ENCODE assay signal across 8 mouse cellular contexts in the genomic region with DNA sequence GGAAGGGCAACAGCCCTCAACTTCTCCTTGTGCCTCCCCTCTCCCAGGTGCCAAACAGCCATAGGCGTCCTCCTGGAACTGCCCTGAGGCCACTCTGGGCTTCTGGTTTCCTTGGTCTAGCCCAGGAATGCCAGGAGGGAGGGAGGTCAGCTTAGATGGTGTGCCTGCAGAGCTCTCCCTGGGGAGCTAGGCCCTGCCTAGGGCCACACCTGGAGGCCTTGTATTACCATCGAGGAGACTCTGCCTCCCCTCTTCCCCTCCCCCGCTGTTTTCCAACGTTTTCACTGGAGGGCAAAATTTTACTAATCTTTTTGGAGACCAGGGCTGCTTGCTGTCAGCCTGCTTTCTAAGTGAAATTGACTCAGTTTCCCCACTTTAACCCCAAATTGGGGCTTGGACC. TPM values are rescaled to one million over a fixed set of nuclear protein-coding genes. Genes with fewer than 3 reads are reported as not detected.
DNase-seq lines count a peak whose midpoint lies in the region; ATAC-seq and TF ChIP-seq lines count a peak whose summit lies in the region.

No protein-coding gene starts in this region.

- 28% methylated on average over 4 of the region's 4 CpGs for WGBS in embryonic facial prominence, embryonic 15.5 days
- 30% methylated on average over 4 of the region's 4 CpGs for WGBS in hindbrain, embryonic 13.5 days
- 28% methylated on average over 4 of the region's 4 CpGs for WGBS in midbrain, embryonic 13.5 days

- peak overlapping the region; percentile 47; the same call in 1 of the 2 replicates for H3K4me3 ChIP-seq in layer of hippocampus, adult 2 months
- H3K4me3 ChIP-seq in embryonic facial prominence, embryonic 15.5 days (replicated peaks), result peak overlapping the region; percentile 46
- peak overlapping the region; percentile 37 for H3K4me3 ChIP-seq in hindbrain, embryonic 13.5 days
- H3K4me3 ChIP-seq in midbrain, embryonic 13.5 days (replicated peaks), result peak overlapping the region; percentile 39

- peak overlapping the region; percentile 73 for H3K4me2 ChIP-seq in embryonic facial prominence, embryonic 15.5 days (replicated peaks)
- H3K4me2 ChIP-seq in hindbrain, embryonic 13.5 days, result peak overlapping the region; percentile 69
- H3K4me2 ChIP-seq in midbrain, embryonic 13.5 days (replicated peaks), result peak overlapping the region; percentile 73

- H3K27ac ChIP-seq in layer of hippocampus, adult 2 months, result peak overlapping the region; percentile 100
- peak overlapping the region; percentile 68 for H3K27ac ChIP-seq in embryonic facial prominence, embryonic 15.5 days (replicated peaks)
- peak overlapping the region; percentile 98 for H3K27ac ChIP-seq in hindbrain, embryonic 13.5 days
- peak overlapping the region; percentile 81 for H3K27ac ChIP-seq in midbrain, embryonic 13.5 days

- no peak for ATAC-seq in embryonic facial prominence, embryonic 15.5 days (ENCODE audit: insufficient number of reproducible peaks, low FRiP score, low TSS enrichment, low read depth)
- ATAC-seq in hindbrain, embryonic 13.5 days (ENCODE audit: low FRiP score), result no peak
- no peak for ATAC-seq in midbrain, embryonic 13.5 days

- no peak for TF ChIP-seq CTCF in layer of hippocampus, adult 2 months (conservative IDR thresholded peaks at IDR 0.05)

- H3K36me3 ChIP-seq in embryonic facial prominence, embryonic 15.5 days, result peaks cover 41% of the 10 kb centered on the region
- H3K36me3 ChIP-seq in hindbrain, embryonic 13.5 days, result peaks cover 49% of the 10 kb centered on the region
- H3K36me3 ChIP-seq in midbrain, embryonic 13.5 days, result peaks cover 45% of the 10 kb centered on the region

- H3K9ac ChIP-seq in embryonic facial prominence, embryonic 15.5 days, result 0 out of 2 replicates have a peak overlapping the region, but pooled peaks have one; percentile 31
- H3K9ac ChIP-seq in hindbrain, embryonic 13.5 days, result peak overlapping the region; percentile 70; the same call in 1 of the 2 replicates
- H3K9ac ChIP-seq in midbrain, embryonic 13.5 days (replicated peaks), result peak overlapping the region; percentile 66

- no peaks in the 10 kb centered on the region for H3K27me3 ChIP-seq in embryonic facial prominence, embryonic 15.5 days
- H3K27me3 ChIP-seq in hindbrain, embryonic 13.5 days, result no peaks in the 10 kb centered on the region
- H3K27me3 ChIP-seq in midbrain, embryonic 13.5 days, result no peaks in the 10 kb centered on the region

- no peak for DNase-seq in layer of hippocampus, adult 2 months (ENCODE audit: low spot score in 2 of 2)
- DNase-seq in layer of hippocampus, postnatal 25 days (ENCODE audit: extremely low spot score in 1 of 2, low spot score in 1 of 2), result no peak
- DNase-seq in retina, postnatal 1 day, result no peak
- no peak for DNase-seq in thymus, postnatal 25 days
- DNase-seq in urinary bladder, postnatal 4 days (ENCODE audit: low spot score in 2 of 2), result no peak

- peaks cover 42% of the 10 kb centered on the region for H3K4me1 ChIP-seq in embryonic facial prominence, embryonic 15.5 days
- H3K4me1 ChIP-seq in hindbrain, embryonic 13.5 days (replicated peaks), result peaks cover 50% of the 10 kb centered on the region
- peaks cover 56% of the 10 kb centered on the region for H3K4me1 ChIP-seq in midbrain, embryonic 13.5 days (replicated peaks)

- no peaks in the 10 kb centered on the region for H3K9me3 ChIP-seq in embryonic facial prominence, embryonic 15.5 days (replicated peaks)
- H3K9me3 ChIP-seq in hindbrain, embryonic 13.5 days, result no peaks in the 10 kb centered on the region
- H3K9me3 ChIP-seq in midbrain, embryonic 13.5 days, result no peaks in the 10 kb centered on the region

RNA-seq across cellular contexts. Expression of a gene that starts 3.6 kb away (rescaled TPM):
- total RNA-seq in layer of hippocampus, adult 2 months (2021), result 10 to 100 TPM; 38.9 to 40.8 TPM
- 10 to 100 TPM; 48.4 to 49.1 TPM for total RNA-seq in layer of hippocampus, postnatal 25 days (2021)
- 29.7 and 33.9 TPM in 2 replicates for polyA plus RNA-seq in embryonic facial prominence, embryonic 15.5 days (2015; fragmentation: Nextera tagmentation; extraction: Ambion mirVana)
- 132 and 142 TPM in 2 replicates for polyA plus RNA-seq in hindbrain, embryonic 13.5 days (2015; fragmentation: Nextera tagmentation; extraction: Ambion mirVana)
- polyA plus RNA-seq in midbrain, embryonic 13.5 days (2015; fragmentation: Nextera tagmentation; extraction: Ambion mirVana), result 123 and 141 TPM in 2 replicates

RNA-seq across cellular contexts. Expression of a gene that starts 15.2 kb away (rescaled TPM):
- total RNA-seq in layer of hippocampus, adult 2 months (2021), result 100 to 1,000 TPM; 967 to 974 TPM
- 100 to 1,000 TPM; 926 to 939 TPM for total RNA-seq in layer of hippocampus, postnatal 25 days (2021)
- 11.0 and 12.8 TPM in 2 replicates for polyA plus RNA-seq in embryonic facial prominence, embryonic 15.5 days (2015; fragmentation: Nextera tagmentation; extraction: Ambion mirVana)
- polyA plus RNA-seq in hindbrain, embryonic 13.5 days (2015; fragmentation: Nextera tagmentation; extraction: Ambion mirVana), result 16.9 and 17.3 TPM in 2 replicates
- polyA plus RNA-seq in midbrain, embryonic 13.5 days (2015; fragmentation: Nextera tagmentation; extraction: Ambion mirVana), result 17.4 and 17.8 TPM in 2 replicates

RNA-seq across cellular contexts. Expression of a gene that starts 29.9 kb away (rescaled TPM):
- under 1 TPM in 1 of 2 experiments, not detected in 1; 0.44 TPM for total RNA-seq in layer of hippocampus, adult 2 months (2021)
- total RNA-seq in layer of hippocampus, postnatal 25 days (2021), result under 1 TPM; 0.44 to 0.45 TPM
- 11.7 and 14.6 TPM in 2 replicates for polyA plus RNA-seq in embryonic facial prominence, embryonic 15.5 days (2015; fragmentation: Nextera tagmentation; extraction: Ambion mirVana)
- 0.23 and 0.52 TPM in 2 replicates for polyA plus RNA-seq in hindbrain, embryonic 13.5 days (2015; fragmentation: Nextera tagmentation; extraction: Ambion mirVana)
- polyA plus RNA-seq in midbrain, embryonic 13.5 days (2015; fragmentation: Nextera tagmentation; extraction: Ambion mirVana), result 0.17 TPM in 1 of 2 replicates, not detected in the other

RNA-seq across cellular contexts. Expression of a gene that starts 35.1 kb away (rescaled TPM):
- 100 to 1,000 TPM; 133 TPM for total RNA-seq in layer of hippocampus, adult 2 months (2021)
- total RNA-seq in layer of hippocampus, postnatal 25 days (2021), result 100 to 1,000 TPM; 114 to 118 TPM
- polyA plus RNA-seq in embryonic facial prominence, embryonic 15.5 days (2015; fragmentation: Nextera tagmentation; extraction: Ambion mirVana), result 33.7 and 41.8 TPM in 2 replicates
- 24.2 and 25.5 TPM in 2 replicates for polyA plus RNA-seq in hindbrain, embryonic 13.5 days (2015; fragmentation: Nextera tagmentation; extraction: Ambion mirVana)
- 21.4 and 24.7 TPM in 2 replicates for polyA plus RNA-seq in midbrain, embryonic 13.5 days (2015; fragmentation: Nextera tagmentation; extraction: Ambion mirVana)

RNA-seq across cellular contexts. Expression of a gene that starts 38.6 kb away (rescaled TPM):
- total RNA-seq in layer of hippocampus, adult 2 months (2021), result not detected
- total RNA-seq in layer of hippocampus, postnatal 25 days (2021), result not detected
- 0.25 TPM in 1 of 2 replicates, not detected in the other for polyA plus RNA-seq in embryonic facial prominence, embryonic 15.5 days (2015; fragmentation: Nextera tagmentation; extraction: Ambion mirVana)
- not detected in 2 replicates for polyA plus RNA-seq in hindbrain, embryonic 13.5 days (2015; fragmentation: Nextera tagmentation; extraction: Ambion mirVana)
- polyA plus RNA-seq in midbrain, embryonic 13.5 days (2015; fragmentation: Nextera tagmentation; extraction: Ambion mirVana), result not detected in 2 replicates
